Mouse (Mus musculus): ENCODE measurements around the gene Myt1.

The Myt1 gene

GRCm38 (mm10) chr2:181766672-181767557, 3.8 kb downstream of the Myt1 start:
- Histone ChIP-seq H3K4me3 (replicated peaks; ENCODE audit: low read length) (no peak overlapping the region), H3K36me3 (ENCODE audit: insufficient read depth, low read length) (no peaks in the 10 kb centered on the region), H3K9me3 (ENCODE audit: low read length) (no peaks in the 10 kb centered on the region), H3K27me3 (ENCODE audit: insufficient read depth, low read length) (peaks cover 14% of the 10 kb centered on the region; the same call in 1 of the 2 replicates), H3K4me1 (replicated peaks; ENCODE audit: low read depth, low read length) (peaks cover 30% of the 10 kb centered on the region)
- no peak for TF ChIP-seq NANOG (IDR thresholded peaks at IDR 0.05; ENCODE audit: borderline replicate concordance, low read length)
- TF ChIP-seq CTCF (conservative IDR thresholded peaks at IDR 0.05; ENCODE audit: low read length) = no peak
- no peak for TF ChIP-seq POU5F1 (IDR thresholded peaks at IDR 0.05; ENCODE audit: borderline replicate concordance, low read length)

GRCm38 (mm10) chr2:181768451-181768850, 5.3 kb downstream of the Myt1 start:
- TF ChIP-seq NANOG (IDR thresholded peaks at IDR 0.05; ENCODE audit: borderline replicate concordance, low read length) = no peak
- no peak for TF ChIP-seq POU5F1 (IDR thresholded peaks at IDR 0.05; ENCODE audit: borderline replicate concordance, low read length)
- no peak for TF ChIP-seq CTCF (conservative IDR thresholded peaks at IDR 0.05; ENCODE audit: low read length)
- Histone ChIP-seq H3K4me3 (replicated peaks; ENCODE audit: low read length) (no peak overlapping the region), H3K27me3 (ENCODE audit: insufficient read depth, low read length) (peaks cover 13% of the 10 kb centered on the region; the same call in 1 of the 2 replicates), H3K4me1 (replicated peaks; ENCODE audit: low read depth, low read length) (peaks cover 25% of the 10 kb centered on the region), H3K9me3 (ENCODE audit: low read length) (no peaks in the 10 kb centered on the region), H3K36me3 (ENCODE audit: insufficient read depth, low read length) (no peaks in the 10 kb centered on the region)

- Histone ChIP-seq H3K36me3 (ENCODE audit: insufficient read depth, low read length) (no peaks in the 10 kb centered on the region), H3K9me3 (ENCODE audit: low read length) (no peaks in the 10 kb centered on the region), H3K27me3 (ENCODE audit: insufficient read depth, low read length) (peaks cover 11% of the 10 kb centered on the region; the same call in 1 of the 2 replicates), H3K4me1 (replicated peaks; ENCODE audit: low read depth, low read length) (peaks cover 24% of the 10 kb centered on the region), H3K4me3 (replicated peaks; ENCODE audit: low read length) (no peak overlapping the region)
- no peak for TF ChIP-seq NANOG (IDR thresholded peaks at IDR 0.05; ENCODE audit: borderline replicate concordance, low read length)
- no peak for TF ChIP-seq POU5F1 (IDR thresholded peaks at IDR 0.05; ENCODE audit: borderline replicate concordance, low read length)
- TF ChIP-seq CTCF (conservative IDR thresholded peaks at IDR 0.05; ENCODE audit: low read length) = no peak
Observed at GRCm38 (mm10) chr2:181769397-181769796, 6.3 kb downstream of the Myt1 start.

GRCm38 (mm10) chr2:181773203-181773602, 10.1 kb downstream of the Myt1 start:
- H3K4me1 ChIP-seq (replicated peaks; ENCODE audit: low read depth, low read length) = peaks cover 16% of the 10 kb centered on the region
- no peaks in the 10 kb centered on the region for H3K27me3 ChIP-seq (ENCODE audit: insufficient read depth, low read length)
- no peaks in the 10 kb centered on the region for H3K9me3 ChIP-seq (ENCODE audit: low read length)
- no peak for TF ChIP-seq CTCF (conservative IDR thresholded peaks at IDR 0.05; ENCODE audit: low read length)
- no peak for TF ChIP-seq NANOG (IDR thresholded peaks at IDR 0.05; ENCODE audit: borderline replicate concordance, low read length)
- TF ChIP-seq POU5F1 (IDR thresholded peaks at IDR 0.05; ENCODE audit: borderline replicate concordance, low read length) = no peak
- no peaks in the 10 kb centered on the region for H3K36me3 ChIP-seq (ENCODE audit: insufficient read depth, low read length)
- no peak overlapping the region for H3K4me3 ChIP-seq (replicated peaks; ENCODE audit: low read length)

GRCm38 (mm10) chr2:181775786-181776185, 12.7 kb downstream of the Myt1 start:
- TF ChIP-seq CTCF (conservative IDR thresholded peaks at IDR 0.05; ENCODE audit: low read length) (no peak), POU5F1 (IDR thresholded peaks at IDR 0.05; ENCODE audit: borderline replicate concordance, low read length) (no peak), NANOG (IDR thresholded peaks at IDR 0.05; ENCODE audit: borderline replicate concordance, low read length) (no peak)
- no peaks in the 10 kb centered on the region for H3K36me3 ChIP-seq (ENCODE audit: insufficient read depth, low read length)
- H3K4me3 ChIP-seq (replicated peaks; ENCODE audit: low read length) = no peak overlapping the region
- peaks cover 3% of the 10 kb centered on the region; the same call in 1 of the 2 replicates for H3K27me3 ChIP-seq (ENCODE audit: insufficient read depth, low read length)
- no peaks in the 10 kb centered on the region for H3K9me3 ChIP-seq (ENCODE audit: low read length)
- peaks cover 16% of the 10 kb centered on the region for H3K4me1 ChIP-seq (replicated peaks; ENCODE audit: low read depth, low read length)

- H3K36me3 ChIP-seq (ENCODE audit: insufficient read depth, low read length) = no peaks in the 10 kb centered on the region
- peaks cover 16% of the 10 kb centered on the region for H3K4me1 ChIP-seq (replicated peaks; ENCODE audit: low read depth, low read length)
- TF ChIP-seq CTCF (conservative IDR thresholded peaks at IDR 0.05; ENCODE audit: low read length) (0 out of 2 replicates have a peak, but pooled peaks have one; percentile 9), NANOG (IDR thresholded peaks at IDR 0.05; ENCODE audit: borderline replicate concordance, low read length) (no peak)
- H3K9me3 ChIP-seq (ENCODE audit: low read length) = no peaks in the 10 kb centered on the region
- no peak overlapping the region for H3K4me3 ChIP-seq (replicated peaks; ENCODE audit: low read length)
- peaks cover 3% of the 10 kb centered on the region; the same call in 1 of the 2 replicates for H3K27me3 ChIP-seq (ENCODE audit: insufficient read depth, low read length)
Observed at GRCm38 (mm10) chr2:181777715-181778114, 14.6 kb downstream of the Myt1 start.

- TF ChIP-seq NANOG (IDR thresholded peaks at IDR 0.05; ENCODE audit: borderline replicate concordance, low read length) = no peak
- TF ChIP-seq CTCF (conservative IDR thresholded peaks at IDR 0.05; ENCODE audit: low read length) = no peak
- TF ChIP-seq POU5F1 (IDR thresholded peaks at IDR 0.05; ENCODE audit: borderline replicate concordance, low read length) = no peak
- Histone ChIP-seq H3K4me3 (replicated peaks; ENCODE audit: low read length) (no peak overlapping the region), H3K36me3 (ENCODE audit: insufficient read depth, low read length) (no peaks in the 10 kb centered on the region), H3K4me1 (replicated peaks; ENCODE audit: low read depth, low read length) (no peaks in the 10 kb centered on the region), H3K9me3 (ENCODE audit: low read length) (no peaks in the 10 kb centered on the region), H3K27me3 (ENCODE audit: insufficient read depth, low read length) (peaks cover 3% of the 10 kb centered on the region; the same call in 1 of the 2 replicates)
Observed at GRCm38 (mm10) chr2:181781421-181781820, 18.3 kb downstream of the Myt1 start.

GRCm38 (mm10) chr2:181787852-181788251, 24.7 kb downstream of the Myt1 start:
- Histone ChIP-seq H3K9me3 (ENCODE audit: low read length) (no peaks in the 10 kb centered on the region), H3K4me3 (replicated peaks; ENCODE audit: low read length) (no peak overlapping the region), H3K27me3 (ENCODE audit: insufficient read depth, low read length) (peaks cover 5% of the 10 kb centered on the region; the same call in 1 of the 2 replicates), H3K4me1 (replicated peaks; ENCODE audit: low read depth, low read length) (no peaks in the 10 kb centered on the region), H3K36me3 (ENCODE audit: insufficient read depth, low read length) (no peaks in the 10 kb centered on the region)
- TF ChIP-seq POU5F1 (IDR thresholded peaks at IDR 0.05; ENCODE audit: borderline replicate concordance, low read length) (no peak), CTCF (conservative IDR thresholded peaks at IDR 0.05; ENCODE audit: low read length) (no peak), NANOG (IDR thresholded peaks at IDR 0.05; ENCODE audit: borderline replicate concordance, low read length) (no peak)
